Mouse (Mus musculus) heart, embryonic 11.5 days (tissue): ENCODE data around the gene Natd1. TPM values are rescaled to one million over a fixed set of nuclear protein-coding genes. Genes with fewer than 3 reads are reported as not detected.

ENCODE experiments used
- ATAC-seq: fragments of 200-750 bp; cut with Nextera tagmentation; replicated peaks from 2 replicates; pipeline ENCODE4 v1.8.0; 2017; ENCODE audit warnings: moderate library complexity; ENCODE audit not compliant: insufficient number of reproducible peaks, low FRiP score, low TSS enrichment
- H3K27ac ChIP-seq: fragments of 300-500 bp; sonication (generic); 2 replicates; pipeline ENCODE4 v1.5.1; 2014; ENCODE audit warnings: mild to moderate bottlenecking, low read depth, low read length
- H3K27me3 ChIP-seq: fragments of 300-500 bp; sonication (generic); 2 replicates; pipeline ENCODE4 v1.6.1; 2014; ENCODE audit warnings: mild to moderate bottlenecking, low read length, mixed read lengths; ENCODE audit not compliant: control insufficient read depth, insufficient read depth
- H3K36me3 ChIP-seq: fragments of 300-500 bp; sonication (generic); 2 replicates; pipeline ENCODE4 v1.6.1; 2014; ENCODE audit warnings: mild to moderate bottlenecking, low read length, moderate library complexity, mixed read lengths; ENCODE audit not compliant: control insufficient read depth, insufficient read depth
- H3K4me1 ChIP-seq: fragments of 300-500 bp; sonication (generic); 2 replicates; pipeline ENCODE4 v1.6.1; 2014; ENCODE audit warnings: low read length; ENCODE audit not compliant: control insufficient read depth, insufficient read depth
- H3K4me2 ChIP-seq: fragments of 300-500 bp; sonication (generic); 2 replicates; pipeline ENCODE4 v1.6.1; 2014; ENCODE audit warnings: mild to moderate bottlenecking, moderate library complexity
- H3K4me3 ChIP-seq: fragments of 300-500 bp; sonication (generic); 2 replicates; pipeline ENCODE4 v1.5.1; 2014; ENCODE audit warnings: low read depth, low read length
- H3K9ac ChIP-seq: fragments of 300-500 bp; sonication (generic); 2 replicates; pipeline ENCODE4 v1.6.1; 2014; ENCODE audit warnings: mild to moderate bottlenecking, low read depth, low read length, moderate library complexity
- H3K9me3 ChIP-seq: fragments of 300-500 bp; sonication (generic); replicated peaks from 2 replicates; pipeline ENCODE4 v1.6.1; 2016; ENCODE audit warnings: low read length; ENCODE audit not compliant: control insufficient read depth
- WGBS: fragments of 180-500 bp; shearing (Covaris S2); extraction: QIAGEN DNeasy Blood & Tissue Kit; methylation state at CpG from one replicate; pipeline ENCODE4 v1.1.7; 2014; ENCODE audit not compliant: insufficient replicate concordance; 5-methylcytosine and 5-hydroxymethylcytosine counted together
- polyA plus RNA-seq: library from polyadenylated mRNA; unstranded; fragments of >200 nt; fragmentation: Nextera tagmentation; extraction: Ambion mirVana; gene quantifications from 2 replicates; pipeline ENCODE4 v1.2.1, GENCODE M21; 2014

The Natd1 gene
- polyA plus RNA-seq: 20.2 and 23.9 TPM in 2 replicates

GRCm38 (mm10) chr11:60914491-60914890, at the start of gene Natd1:
TSS of gene Natd1 (minus strand) at chr11:60914750.
- Histone ChIP-seq H3K4me2 (peak within 1 kb of the TSS; percentile 92), H3K36me3 (no peaks in the 10 kb centered on the region), H3K9me3 (no peaks in the 10 kb centered on the region), H3K27ac (peak within 1 kb of the TSS; percentile 80), H3K4me1 (peaks cover 30% of the 10 kb centered on the region), H3K27me3 (no peaks in the 10 kb centered on the region), H3K9ac (peak within 1 kb of the TSS; percentile 88), H3K4me3 (peak within 1 kb of the TSS; percentile 95)
- ATAC-seq: no peak
- WGBS: 30% methylated on average over 7 of the region's 7 CpGs

GRCm38 (mm10) chr11:60962709-60963108, 48.2 kb upstream of the Natd1 start:
- no peaks in the 10 kb centered on the region for H3K36me3 ChIP-seq
- H3K4me3 ChIP-seq: no peak overlapping the region
- WGBS: 82% methylated on average over 5 of the region's 5 CpGs
- H3K4me1 ChIP-seq: no peaks in the 10 kb centered on the region
- no peak overlapping the region for H3K27ac ChIP-seq
- no peak for ATAC-seq
- no peaks in the 10 kb centered on the region for H3K27me3 ChIP-seq
- no peak overlapping the region for H3K9ac ChIP-seq
- no peak overlapping the region for H3K4me2 ChIP-seq
- no peaks in the 10 kb centered on the region for H3K9me3 ChIP-seq

GRCm38 (mm10) chr11:60961176-60961575, 46.6 kb upstream of the Natd1 start:
- Histone ChIP-seq H3K4me3 (no peak overlapping the region), H3K36me3 (no peaks in the 10 kb centered on the region), H3K4me2 (no peak overlapping the region), H3K9ac (no peak overlapping the region), H3K27ac (no peak overlapping the region), H3K27me3 (no peaks in the 10 kb centered on the region), H3K4me1 (no peaks in the 10 kb centered on the region), H3K9me3 (no peaks in the 10 kb centered on the region)
- no peak for ATAC-seq
- WGBS: 74% methylated on average over 1 of the region's 1 CpGs

- Histone ChIP-seq H3K9me3 (no peaks in the 10 kb centered on the region), H3K4me1 (peaks cover 6% of the 10 kb centered on the region), H3K36me3 (no peaks in the 10 kb centered on the region), H3K27ac (no peak overlapping the region), H3K27me3 (no peaks in the 10 kb centered on the region), H3K9ac (no peak overlapping the region), H3K4me3 (no peak overlapping the region), H3K4me2 (no peak overlapping the region)
- no peak for ATAC-seq
- WGBS: 81% methylated on average over 4 of the region's 4 CpGs
These were observed 44.4 kb upstream of the Natd1 start for GRCm38 (mm10) chr11:60958948-60959347.

GRCm38 (mm10) chr11:60955621-60956383, 41.3 kb upstream of the Natd1 start:
- no peak overlapping the region for H3K9ac ChIP-seq
- WGBS: 75% methylated on average over 9 of the region's 9 CpGs
- ATAC-seq: no peak
- no peaks in the 10 kb centered on the region for H3K9me3 ChIP-seq
- H3K27me3 ChIP-seq: no peaks in the 10 kb centered on the region
- no peak overlapping the region for H3K27ac ChIP-seq
- H3K4me1 ChIP-seq: peaks cover 6% of the 10 kb centered on the region
- H3K36me3 ChIP-seq: peaks cover 11% of the 10 kb centered on the region; the same call in 1 of the 2 replicates
- H3K4me2 ChIP-seq: no peak overlapping the region
- H3K4me3 ChIP-seq: no peak overlapping the region

- no peak overlapping the region for H3K27ac ChIP-seq
- H3K4me3 ChIP-seq: no peak overlapping the region
- H3K4me2 ChIP-seq: no peak overlapping the region; the same call in 1 of the 2 replicates
- H3K4me1 ChIP-seq: peaks cover 6% of the 10 kb centered on the region
- no peaks in the 10 kb centered on the region for H3K27me3 ChIP-seq
- ATAC-seq: no peak
- peaks cover 14% of the 10 kb centered on the region; the same call in 1 of the 2 replicates for H3K36me3 ChIP-seq
- H3K9me3 ChIP-seq: no peaks in the 10 kb centered on the region
- WGBS: 68% methylated on average over 10 of the region's 10 CpGs
- H3K9ac ChIP-seq: no peak overlapping the region
These were observed 39.9 kb upstream of the Natd1 start for GRCm38 (mm10) chr11:60954255-60955104.

GRCm38 (mm10) chr11:60953803-60954202, 39.3 kb upstream of the Natd1 start:
- peak; percentile 85 for ATAC-seq
- no peaks in the 10 kb centered on the region for H3K27me3 ChIP-seq
- H3K9ac ChIP-seq: no peak overlapping the region
- H3K36me3 ChIP-seq: peaks cover 14% of the 10 kb centered on the region; the same call in 1 of the 2 replicates
- H3K4me3 ChIP-seq: no peak overlapping the region
- no peak overlapping the region; the same call in 1 of the 2 replicates for H3K4me2 ChIP-seq
- no peaks in the 10 kb centered on the region for H3K9me3 ChIP-seq
- 6% methylated on average over 15 of the region's 15 CpGs for WGBS
- no peak overlapping the region for H3K27ac ChIP-seq
- H3K4me1 ChIP-seq: peaks cover 6% of the 10 kb centered on the region

GRCm38 (mm10) chr11:60952986-60953385, 38.4 kb upstream of the Natd1 start:
- WGBS: 89% methylated on average over 6 of the region's 6 CpGs
- Histone ChIP-seq H3K4me3 (no peak overlapping the region), H3K9me3 (no peaks in the 10 kb centered on the region), H3K4me2 (no peak overlapping the region), H3K4me1 (peaks cover 6% of the 10 kb centered on the region), H3K9ac (no peak overlapping the region), H3K27me3 (no peaks in the 10 kb centered on the region), H3K36me3 (peaks cover 15% of the 10 kb centered on the region; the same call in 1 of the 2 replicates), H3K27ac (no peak overlapping the region)
- ATAC-seq: no peak
